Mouse (Mus musculus): ENCODE results near the gene Slc7a14.

DNA sequence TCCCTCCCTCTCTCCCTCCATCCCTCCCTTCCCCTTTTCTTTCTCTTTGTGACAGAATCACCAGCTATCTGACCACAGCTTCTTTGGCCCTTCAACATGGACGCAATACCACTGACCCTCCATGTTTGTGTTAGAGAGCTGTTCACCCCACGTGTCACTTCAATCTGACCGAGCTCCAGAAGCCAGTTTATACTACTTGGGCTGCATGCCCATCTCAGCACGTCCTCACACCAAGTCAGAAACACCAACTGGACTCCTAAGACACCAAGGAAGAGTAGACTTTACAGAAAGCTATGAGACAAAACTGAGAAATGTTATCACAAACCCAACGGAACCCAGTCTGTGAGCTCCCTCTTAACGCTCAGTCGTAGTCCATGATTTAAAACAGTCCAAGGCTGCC, 43.2 kb downstream of the Slc7a14 start:
- TF ChIP-seq POLR2A (IDR thresholded peaks at IDR 0.05; ENCODE audit: low read depth, low read length) (no peak), CTCF (IDR thresholded peaks at IDR 0.05; ENCODE audit: extremely low read depth, insufficient read length, insufficient replicate concordance, low read depth, low read length) (no peak)
